Mouse (Mus musculus) embryonic facial prominence, embryonic 10.5 days (tissue): Measurements from ENCODE around the gene Nxpe5. TPM values are rescaled to one million over a fixed set of nuclear protein-coding genes. Genes with fewer than 3 reads are reported as not detected.
A peak's percentile ranks its signal among the peaks of the same experiment; 100 is the strongest.

Source experiments
- DNase-seq: peaks from one replicate; pipeline ENCODE4 v3.0.0-alpha.2; 2017; ENCODE audit warnings: low spot score
- H3K27ac ChIP-seq: fragments of 300-500 bp; sonication (generic); replicated peaks from 2 replicates; pipeline ENCODE4 v1.5.1; 2016; ENCODE audit warnings: mild to moderate bottlenecking
- H3K27me3 ChIP-seq: fragments of 300-500 bp; sonication (generic); replicated peaks from 2 replicates; pipeline ENCODE4 v1.6.1; 2016; ENCODE audit warnings: low read depth, mild to moderate bottlenecking; ENCODE audit not compliant: poor library complexity, severe bottlenecking
- H3K36me3 ChIP-seq: fragments of 300-500 bp; sonication (generic); replicated peaks from 2 replicates; pipeline ENCODE4 v1.6.1; 2016; ENCODE audit warnings: mild to moderate bottlenecking, moderate library complexity
- H3K4me1 ChIP-seq: fragments of 300-500 bp; sonication (generic); 2 replicates; pipeline ENCODE4 v1.6.1; 2016
- H3K4me3 ChIP-seq: fragments of 300-500 bp; sonication (generic); 2 replicates; pipeline ENCODE4 v1.5.1; 2016; ENCODE audit warnings: mild to moderate bottlenecking, moderate library complexity
- H3K9me3 ChIP-seq: fragments of 300-500 bp; sonication (generic); 2 replicates; pipeline ENCODE4 v1.6.1; 2016; ENCODE audit warnings: mild to moderate bottlenecking
- WGBS: fragments of 180-500 bp; shearing (Covaris S2); methylation state at CpG from one replicate; pipeline ENCODE4 v1.1.7; 2016; 5-methylcytosine and 5-hydroxymethylcytosine counted together
- polyA plus RNA-seq: library from polyadenylated mRNA; unstranded; fragments of >200 nt; fragmentation: Nextera tagmentation; extraction: Ambion mirVana; gene quantifications from 2 replicates; pipeline ENCODE4 v1.2.1, GENCODE M21; 2016

Gene Nxpe5
- polyA plus RNA-seq, 1 experiment from 2014 or later: not detected

DNA sequence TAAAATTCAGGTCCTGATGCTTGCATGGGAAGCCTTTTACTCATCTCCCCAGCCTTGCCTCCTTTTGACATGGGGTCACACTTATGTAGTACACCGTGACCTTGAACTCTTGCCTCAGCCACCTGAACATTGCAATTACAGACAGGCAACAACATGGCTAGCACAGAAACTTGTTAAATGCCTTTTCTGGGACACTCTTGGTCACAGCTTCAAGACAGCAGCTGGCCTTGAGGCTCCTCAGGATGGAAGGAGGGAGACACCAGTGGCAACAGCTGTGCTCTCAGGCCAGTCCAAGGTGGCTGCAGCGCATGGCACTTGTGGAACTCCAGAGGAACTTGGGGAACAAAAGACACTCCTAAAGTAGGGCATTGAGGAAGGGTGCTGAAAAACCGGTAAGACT, 41.4 kb downstream of the Nxpe5 start:
- H3K4me1 ChIP-seq: peaks cover 35% of the 10 kb centered on the region
- no peak overlapping the region for H3K27ac ChIP-seq
- peaks cover 15% of the 10 kb centered on the region for H3K27me3 ChIP-seq
- no peak overlapping the region for H3K4me3 ChIP-seq
- no peaks in the 10 kb centered on the region for H3K9me3 ChIP-seq
- peak; percentile 2 for DNase-seq
- 83% methylated on average over 3 of the region's 3 CpGs for WGBS
- peaks cover 23% of the 10 kb centered on the region for H3K36me3 ChIP-seq

DNA sequence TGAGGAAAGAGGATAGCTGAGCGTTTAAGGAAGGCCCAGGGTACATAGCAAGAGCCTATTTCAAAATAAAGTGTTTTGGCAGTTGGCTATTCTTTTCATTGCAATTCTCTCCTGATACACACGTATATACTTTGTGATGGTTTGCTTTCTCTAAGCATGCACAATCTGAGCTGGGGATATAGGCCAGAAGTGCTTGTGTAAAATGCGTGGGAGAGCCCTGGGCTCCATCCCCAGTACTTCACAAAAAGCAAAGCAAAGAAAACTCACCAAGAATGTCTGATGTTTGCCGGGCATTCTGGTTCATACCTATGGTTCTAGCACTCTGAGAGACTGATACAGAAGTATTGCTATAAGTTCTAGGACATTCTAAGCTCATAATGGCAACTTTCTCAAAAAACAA, 43.3 kb downstream of the Nxpe5 start:
- H3K36me3 ChIP-seq: peaks cover 21% of the 10 kb centered on the region
- H3K27me3 ChIP-seq: peaks cover 15% of the 10 kb centered on the region
- H3K4me1 ChIP-seq: peaks cover 39% of the 10 kb centered on the region
- H3K9me3 ChIP-seq: no peaks in the 10 kb centered on the region
- no peak overlapping the region for H3K4me3 ChIP-seq
- 81% methylated on average over 4 of the region's 4 CpGs for WGBS
- no peak overlapping the region for H3K27ac ChIP-seq
- no peak for DNase-seq

DNA sequence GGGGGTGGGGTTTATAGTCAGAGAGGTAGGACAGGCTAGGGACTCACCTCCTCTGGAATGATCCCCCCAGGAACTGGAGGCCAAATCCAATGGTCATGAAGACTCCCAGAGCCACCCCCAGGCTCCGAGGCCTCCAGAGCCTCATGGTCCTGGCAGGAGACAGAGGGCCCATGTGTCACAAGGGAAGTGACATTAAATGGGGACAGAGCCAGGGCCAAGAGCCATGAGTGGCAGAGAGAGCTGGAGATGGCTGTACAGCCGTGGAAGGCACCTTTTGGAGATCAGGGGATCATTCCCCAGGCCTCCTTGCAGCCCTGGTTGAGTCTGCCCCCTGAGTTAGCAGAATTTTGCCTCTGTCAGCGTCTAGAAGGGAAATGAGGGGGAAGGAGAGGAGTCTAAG, 45.5 kb downstream of the Nxpe5 start:
- H3K36me3 ChIP-seq: peaks cover 35% of the 10 kb centered on the region
- WGBS: 53% methylated on average over 3 of the region's 3 CpGs
- no peak for DNase-seq
- H3K9me3 ChIP-seq: no peaks in the 10 kb centered on the region
- H3K4me1 ChIP-seq: peaks cover 54% of the 10 kb centered on the region
- H3K27me3 ChIP-seq: peaks cover 22% of the 10 kb centered on the region
- H3K27ac ChIP-seq: no peak overlapping the region
- H3K4me3 ChIP-seq: peak overlapping the region; percentile 50; the same call in 1 of the 2 replicates

DNA sequence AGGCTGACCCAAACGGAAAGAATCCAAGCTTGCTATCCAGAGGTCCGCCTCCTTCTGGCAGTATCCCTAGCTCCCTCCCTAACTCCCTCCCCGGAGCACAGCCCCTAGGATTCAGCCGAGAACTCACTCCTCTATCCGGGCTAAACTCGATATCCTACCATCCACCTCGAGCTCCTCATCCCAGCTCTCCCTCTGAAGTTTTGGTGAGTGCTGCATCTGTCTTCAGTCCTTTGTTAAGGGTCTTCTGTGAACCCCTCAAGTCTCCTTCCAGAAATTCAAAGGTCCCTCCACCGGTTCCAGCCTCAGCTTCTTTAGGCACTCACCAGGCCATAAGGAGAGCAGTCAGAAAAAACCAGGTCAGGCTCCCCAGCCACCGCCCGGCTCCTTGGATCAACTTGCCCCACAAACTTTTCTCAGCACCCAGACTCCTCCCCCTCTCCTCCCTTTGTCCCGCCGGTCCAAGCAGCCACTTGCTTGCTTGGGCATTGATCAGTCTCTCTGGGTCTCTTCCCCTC, 46.8 kb downstream of the Nxpe5 start, which contains the start of gene Gal3st4:
TSS of gene Gal3st4 (minus strand) at position 432 of the 515 bp plus-strand sequence.
- peak within 1 kb of the TSS; percentile 50 for H3K4me3 ChIP-seq
- peak within 1 kb of the TSS; percentile 83 for H3K27ac ChIP-seq

DNA sequence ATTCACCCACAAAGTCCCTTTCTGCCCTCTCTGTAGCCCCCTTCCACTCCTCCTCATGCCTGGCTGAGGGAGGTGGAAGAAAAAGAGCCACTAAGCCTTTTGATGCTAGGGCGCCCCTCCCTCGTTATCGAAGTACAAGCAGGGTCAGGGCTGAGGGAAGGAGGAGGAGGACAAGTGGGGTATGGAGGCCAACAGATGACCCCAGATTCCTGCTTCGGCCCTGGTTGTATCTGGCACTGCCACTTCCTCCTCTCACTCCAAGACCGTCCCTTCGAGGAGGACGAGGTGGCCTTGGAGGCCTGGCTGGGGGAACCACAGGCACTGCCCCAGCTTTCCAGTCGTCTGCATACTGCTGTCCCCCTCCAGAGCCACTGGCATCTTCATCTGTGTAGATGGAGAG, 48.5 kb downstream of the Nxpe5 start:
- WGBS: 66% methylated on average over 8 of the region's 8 CpGs
- H3K36me3 ChIP-seq: peaks cover 50% of the 10 kb centered on the region
- H3K27me3 ChIP-seq: peaks cover 25% of the 10 kb centered on the region
- no peak for DNase-seq
- H3K4me1 ChIP-seq: peaks cover 82% of the 10 kb centered on the region
- no peak overlapping the region for H3K27ac ChIP-seq
- no peaks in the 10 kb centered on the region for H3K9me3 ChIP-seq
- no peak overlapping the region for H3K4me3 ChIP-seq

More for the DNA sequence above, 46.8 kb downstream of the Nxpe5 start, which contains the start of gene Gal3st4:
- WGBS: 1% methylated on average over 12 of the region's 12 CpGs
- Histone ChIP-seq H3K27me3 (peaks cover 25% of the 10 kb centered on the region), H3K9me3 (no peaks in the 10 kb centered on the region), H3K36me3 (peaks cover 38% of the 10 kb centered on the region), H3K4me1 (peaks cover 66% of the 10 kb centered on the region)
- DNase-seq: peak; percentile 74

DNA sequence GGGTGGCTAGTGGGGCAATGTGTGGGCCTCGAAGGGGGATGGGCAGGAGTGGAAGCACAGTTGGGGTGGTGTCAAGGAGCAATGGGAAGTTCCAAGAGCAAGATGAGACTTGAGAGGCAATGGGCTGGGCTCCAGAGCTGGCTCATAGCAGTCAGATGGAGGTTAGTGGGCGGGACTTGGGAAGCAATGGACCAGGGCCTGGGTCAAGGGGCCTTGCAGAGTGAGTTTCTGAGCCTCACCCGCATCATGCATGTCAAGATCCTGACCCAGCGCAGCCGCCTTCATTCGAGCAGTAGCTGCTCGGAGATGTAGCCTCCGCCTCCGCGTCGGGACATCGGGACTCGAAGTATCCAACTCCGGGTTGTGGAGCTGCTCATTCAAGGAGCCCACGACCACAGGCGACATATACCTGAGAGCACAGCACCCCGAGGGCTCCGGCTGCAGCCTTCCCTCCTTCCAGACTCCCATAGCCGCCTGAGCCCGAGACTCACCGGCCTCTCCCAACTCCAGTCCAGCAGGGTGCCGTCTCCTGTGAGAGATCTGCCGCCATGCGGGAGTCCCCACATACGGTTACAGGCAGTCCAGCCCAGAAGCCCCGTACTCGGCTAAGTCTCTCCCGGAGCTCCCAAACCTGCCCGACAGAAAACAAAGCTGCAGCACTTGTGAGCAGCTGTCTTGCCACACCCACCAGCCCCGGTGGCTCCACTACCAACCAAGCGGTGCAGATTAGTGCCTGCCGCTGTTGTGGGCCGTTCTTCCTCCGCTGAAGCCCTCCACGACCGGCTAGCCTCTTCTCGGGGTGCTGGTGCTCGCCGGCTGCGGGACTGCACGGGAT, 49.7 kb downstream of the Nxpe5 start:
- peaks cover 2% of the 10 kb centered on the region; the same call in 1 of the 2 replicates for H3K9me3 ChIP-seq
- peaks cover 25% of the 10 kb centered on the region for H3K27me3 ChIP-seq
- peaks cover 50% of the 10 kb centered on the region for H3K36me3 ChIP-seq
- peak overlapping the region; percentile 68 for H3K27ac ChIP-seq
- 13% methylated on average over 41 of the region's 41 CpGs for whole genome bisulfite sequencing
- H3K4me3 ChIP-seq: peak overlapping the region; percentile 53
- H3K4me1 ChIP-seq: peaks cover 88% of the 10 kb centered on the region
- DNase-seq: peak; percentile 55

DNA sequence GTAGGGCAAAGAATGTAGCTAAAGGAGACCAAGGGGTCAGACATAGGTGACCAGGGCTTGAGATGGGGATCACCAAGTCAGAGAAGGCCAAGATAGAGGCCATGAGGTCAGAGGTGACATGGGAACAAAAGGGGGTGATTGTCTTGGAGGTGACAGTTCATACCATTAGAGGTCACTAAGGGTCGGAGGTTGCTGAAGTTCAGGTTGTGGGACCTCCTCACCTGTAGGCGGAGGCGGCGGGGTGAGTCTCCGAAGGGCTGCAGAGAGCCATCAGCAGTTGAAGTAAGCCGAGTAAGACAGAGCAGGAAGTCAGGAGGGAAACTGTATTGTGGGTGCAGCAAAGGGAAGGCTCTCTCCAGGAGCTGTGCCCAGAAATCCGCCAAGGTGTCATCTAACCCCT, 52.3 kb downstream of the Nxpe5 start:
- DNase-seq: no peak
- Histone ChIP-seq H3K4me3 (peak overlapping the region; percentile 86), H3K4me1 (peaks cover 66% of the 10 kb centered on the region), H3K9me3 (peaks cover 9% of the 10 kb centered on the region), H3K27me3 (peaks cover 23% of the 10 kb centered on the region), H3K36me3 (peaks cover 50% of the 10 kb centered on the region), H3K27ac (no peak overlapping the region)
- WGBS: 91% methylated on average over 7 of the region's 7 CpGs

DNA sequence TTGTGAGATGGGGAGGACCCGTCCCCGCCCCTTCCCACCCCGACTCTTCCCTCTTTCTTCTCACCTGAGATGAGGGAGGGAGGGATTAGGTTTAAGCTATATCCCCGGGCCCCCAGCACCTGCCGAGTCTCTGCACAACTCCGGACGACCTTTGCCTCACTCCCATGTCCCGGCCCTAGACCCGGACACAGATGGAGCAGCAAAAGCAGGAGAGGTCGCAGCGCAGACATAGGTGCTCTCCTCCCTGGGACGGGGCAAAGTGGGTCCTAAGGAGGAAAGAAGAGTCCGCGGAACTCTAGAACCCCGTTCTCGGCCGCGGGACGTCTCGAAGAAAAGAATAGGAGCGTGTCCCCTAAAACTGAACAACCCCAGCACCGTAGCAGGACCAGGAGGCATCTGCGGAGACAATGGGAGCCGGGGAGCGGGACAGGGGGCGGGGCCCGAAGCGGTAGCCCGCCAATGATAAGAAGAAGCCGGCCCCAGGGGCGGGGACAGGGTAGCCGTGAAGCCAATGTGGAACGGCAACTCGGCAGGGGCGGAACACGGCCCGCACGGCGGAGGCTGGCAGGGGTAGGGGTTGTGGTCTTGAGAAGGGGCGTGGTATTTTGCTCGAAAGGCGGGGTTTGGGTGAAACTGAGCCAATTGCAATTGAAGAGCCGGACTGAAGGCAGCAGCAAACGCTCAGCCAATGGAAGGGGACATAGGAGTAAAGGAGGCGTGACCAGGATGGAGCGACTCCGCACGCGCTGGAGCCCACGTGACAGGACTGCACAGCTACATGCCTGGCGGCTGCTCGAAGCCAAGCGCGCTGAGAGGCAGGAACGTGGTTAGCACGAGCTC, 54.1 kb downstream of the Nxpe5 start, which contains the start of the genes Gm43720, Gpc2 and Stag3:
TSS of gene Gm43720 (minus strand) at position 374 of the 840 bp plus-strand sequence.
TSS of gene Gpc2 (minus strand) at position 421 of the 840 bp plus-strand sequence.
TSS of gene Stag3 (plus strand) at position 656 of the 840 bp plus-strand sequence.
- H3K36me3 ChIP-seq: peaks cover 39% of the 10 kb centered on the region
- H3K4me1 ChIP-seq: peaks cover 49% of the 10 kb centered on the region
- peak; percentile 100 for DNase-seq
- under 1% methylated on average over 56 of the region's 56 CpGs for WGBS
- H3K4me3 ChIP-seq: peak within 1 kb of the TSS; percentile 86
- peaks cover 18% of the 10 kb centered on the region for H3K27me3 ChIP-seq
- H3K27ac ChIP-seq: peak within 1 kb of the TSS; percentile 94
- H3K9me3 ChIP-seq: peaks cover 9% of the 10 kb centered on the region

DNA sequence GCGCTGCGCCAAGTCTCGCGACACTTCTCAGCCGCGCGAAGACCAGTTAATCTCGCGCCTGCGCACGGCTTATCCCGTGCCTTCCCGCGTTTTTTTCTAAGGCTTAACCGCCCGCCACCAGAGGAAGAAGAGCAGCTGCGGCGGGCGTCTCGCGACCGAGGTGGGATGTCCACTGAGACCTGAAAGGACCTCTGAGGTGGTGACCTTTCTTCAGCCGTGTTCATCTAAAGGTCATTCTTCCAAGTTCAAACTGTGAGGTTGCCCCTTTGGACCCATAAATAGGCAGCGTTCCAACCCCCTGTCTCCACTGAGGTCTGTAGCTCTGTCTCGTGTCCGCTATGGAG, 54.7 kb downstream of the Nxpe5 start:
- DNase-seq: no peak
- Histone ChIP-seq H3K27me3 (peaks cover 18% of the 10 kb centered on the region), H3K9me3 (peaks cover 9% of the 10 kb centered on the region), H3K4me3 (peak overlapping the region; percentile 86), H3K27ac (peak overlapping the region; percentile 72), H3K4me1 (peaks cover 43% of the 10 kb centered on the region), H3K36me3 (peaks cover 33% of the 10 kb centered on the region)
- WGBS: 21% methylated on average over 26 of the region's 26 CpGs

DNA sequence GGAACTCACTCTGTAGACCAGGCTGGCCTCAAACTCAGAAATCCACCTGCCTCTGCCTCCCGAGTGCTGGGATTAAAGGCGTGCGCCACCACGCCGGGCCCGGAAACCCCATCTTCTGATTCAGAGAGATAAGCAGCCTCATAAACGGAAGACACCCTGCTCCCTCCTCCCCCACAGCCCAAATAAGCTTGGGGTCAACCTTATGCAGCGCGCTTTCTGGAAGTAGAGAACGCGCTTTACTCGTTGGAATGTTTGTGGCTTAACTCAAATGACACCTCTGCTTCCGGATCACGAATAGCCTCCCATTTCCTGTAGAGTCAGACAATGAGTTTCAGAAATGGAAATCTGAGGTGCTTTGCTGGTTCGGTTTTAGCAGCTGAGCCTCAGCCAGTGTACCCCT, 55.1 kb downstream of the Nxpe5 start:
- whole genome bisulfite sequencing: 91% methylated on average over 15 of the region's 15 CpGs

DNA sequence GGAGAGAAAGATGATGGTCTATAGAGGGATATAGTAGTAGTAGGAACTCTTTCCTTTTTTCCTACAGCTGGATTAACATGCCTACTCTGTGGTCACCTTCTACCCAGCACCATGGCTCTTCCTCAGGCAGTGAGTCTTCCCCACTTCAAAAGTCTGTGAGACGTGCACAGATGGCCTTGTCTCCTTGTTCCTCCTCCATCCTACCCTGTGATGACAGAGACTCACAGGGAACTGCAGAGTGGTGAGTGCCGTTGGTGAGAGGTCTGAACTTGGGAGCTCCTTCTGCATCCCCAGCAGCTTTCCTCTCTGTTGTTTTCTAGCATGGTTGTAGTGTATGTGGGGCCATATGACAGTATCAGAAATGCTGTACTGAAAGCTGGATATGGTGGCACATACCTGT, 56.1 kb downstream of the Nxpe5 start:
- Histone ChIP-seq H3K9me3 (peaks cover 9% of the 10 kb centered on the region), H3K4me3 (no peak overlapping the region), H3K4me1 (peaks cover 29% of the 10 kb centered on the region), H3K36me3 (peaks cover 19% of the 10 kb centered on the region), H3K27me3 (peaks cover 12% of the 10 kb centered on the region), H3K27ac (no peak overlapping the region)
- DNase-seq: no peak
- WGBS: 81% methylated on average over 2 of the region's 2 CpGs

More for the DNA sequence above, 55.1 kb downstream of the Nxpe5 start:
- H3K27me3 ChIP-seq: peaks cover 18% of the 10 kb centered on the region
- peaks cover 9% of the 10 kb centered on the region for H3K9me3 ChIP-seq
- no peak overlapping the region for H3K4me3 ChIP-seq
- no peak for DNase-seq
- H3K27ac ChIP-seq: no peak overlapping the region
- peaks cover 29% of the 10 kb centered on the region for H3K36me3 ChIP-seq
- peaks cover 39% of the 10 kb centered on the region for H3K4me1 ChIP-seq

DNA sequence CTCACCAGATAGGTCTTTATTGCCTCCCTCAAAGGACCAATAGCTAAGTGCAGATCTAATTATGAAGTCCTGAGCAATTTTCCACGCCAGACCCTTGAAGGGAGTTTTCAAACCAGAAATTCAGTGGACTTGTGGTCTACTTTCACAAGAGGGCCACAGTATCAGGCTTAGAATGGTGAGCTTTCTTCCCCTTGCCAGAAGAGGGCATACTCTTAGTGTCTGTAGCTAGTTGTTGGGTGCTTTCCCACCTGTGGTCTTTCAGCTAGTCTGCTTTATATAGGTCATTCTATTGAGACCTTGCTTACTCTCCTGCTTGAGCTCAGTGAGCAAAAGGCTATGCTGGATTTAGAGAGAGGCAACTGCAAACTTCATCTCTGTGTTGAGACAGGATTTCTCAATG, 57.8 kb downstream of the Nxpe5 start:
- WGBS: 62% methylated on average over 1 of the region's 1 CpGs
- no peak overlapping the region for H3K4me3 ChIP-seq
- H3K27ac ChIP-seq: no peak overlapping the region
- peaks cover 12% of the 10 kb centered on the region for H3K27me3 ChIP-seq
- H3K36me3 ChIP-seq: peaks cover 2% of the 10 kb centered on the region
- DNase-seq: no peak
- H3K9me3 ChIP-seq: peaks cover 9% of the 10 kb centered on the region
- peaks cover 12% of the 10 kb centered on the region for H3K4me1 ChIP-seq
